Mouse (Mus musculus) kidney, adult 2 months (tissue): ENCODE results near the gene Mtmr3.

Experiments used
- CTCF ChIP-seq: fragments of 200-500 bp; conservative IDR thresholded peaks from 2 replicates; pipeline ENCODE4 v1.5.1; 2011; ENCODE audit warnings: low read depth, mild to moderate bottlenecking, control low read depth, low read length, moderate library complexity, mixed read lengths; ENCODE audit not compliant: insufficient read depth, insufficient read length
- POLR2A ChIP-seq: fragments of 200-500 bp; IDR thresholded peaks from one replicate; pipeline ENCODE4 v1.6.1; 2011; ENCODE audit warnings: low read depth, low read length, control low read depth

DNA sequence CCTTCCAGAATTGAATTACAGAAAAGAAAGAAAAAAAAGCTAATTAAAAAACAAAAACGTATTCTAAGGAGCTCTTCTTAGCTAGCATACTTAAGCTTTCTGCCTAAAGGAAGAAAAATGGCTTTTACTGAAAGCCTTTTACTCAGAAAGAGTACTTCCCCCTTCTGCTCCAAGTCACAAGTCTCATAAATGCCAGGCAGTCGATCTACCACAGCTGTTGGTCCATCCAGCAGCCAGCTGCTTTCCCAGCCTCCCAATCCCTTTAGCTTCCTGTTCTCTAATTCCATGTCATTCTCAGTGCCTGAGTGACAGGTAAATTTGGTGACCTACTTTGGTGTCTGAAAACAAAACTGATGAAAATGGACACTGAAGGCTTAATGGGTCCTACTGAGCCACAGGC is 92.5 kb downstream of the Mtmr3 start:
- TF ChIP-seq CTCF, result no peak
- no peak for TF ChIP-seq POLR2A
